Mouse (Mus musculus): ENCODE measurements around the gene Raet1e. TPM values are rescaled to one million over a fixed set of nuclear protein-coding genes. Genes with fewer than 3 reads are reported as not detected.
A peak's percentile ranks its signal among the peaks of the same experiment; 100 is the strongest.
"Not testable (repeated sequence)": the region's sequence is repeated elsewhere in the genome, so short reads cannot be mapped to it uniquely, and the experiment has no call there.

The Raet1e gene
- total and polyA plus RNA-seq, 3 experiments = 0.64 to 1.2 (median 0.85) TPM

- Histone ChIP-seq H3K9ac (ENCODE audit: insufficient read depth, low read depth) (no peak overlapping the region), H3K4me2 (ENCODE audit: insufficient read depth, low read depth, poor library complexity, severe bottlenecking) (no peak overlapping the region), H3K27ac (ENCODE audit: insufficient read depth, low read depth) (no peak overlapping the region), H3K4me3 (replicated peaks in 1 of 3; ENCODE audit: low read depth in 2 of 3, low read length in 2 of 3, poor library complexity in 1 of 3) (no peak overlapping the region), H3K79me2 (replicated peaks; ENCODE audit: control insufficient read depth, extremely low read depth, insufficient read depth, poor library complexity, severe bottlenecking) (no peaks in the 10 kb centered on the region), H3K27me3 (replicated peaks) (peaks cover 8% of the 10 kb centered on the region), H3K4me1 (ENCODE audit: control insufficient read depth in 1 of 2, insufficient read depth in 2 of 2) (no peaks in the 10 kb centered on the region), H3K36me3 (replicated peaks in 1 of 2; ENCODE audit: control insufficient read depth in 1 of 2, insufficient read depth in 1 of 2, low read length in 1 of 2) (no peaks in the 10 kb centered on the region), H3K9me3 (replicated peaks; ENCODE audit: low read length) (no peaks in the 10 kb centered on the region)
- DNase-seq (ENCODE audit: extremely low read depth) = no peak
- TF ChIP-seq E2F4 (IDR thresholded peaks at IDR 0.05; ENCODE audit: insufficient replicate concordance, low read depth, low read length) (no peak), CHD2 (IDR thresholded peaks at IDR 0.05; ENCODE audit: low read length) (no peak), SIN3A (IDR thresholded peaks at IDR 0.05; ENCODE audit: low read length) (no peak), BHLHE40 (IDR thresholded peaks at IDR 0.05; ENCODE audit: low read depth, low read length) (no peak), ETS1 (conservative IDR thresholded peaks at IDR 0.05; ENCODE audit: low read depth, low read length) (no peak), IRF4 (IDR thresholded peaks at IDR 0.05; ENCODE audit: low read depth, low read length) (no peak), ZKSCAN1 (IDR thresholded peaks at IDR 0.05; ENCODE audit: borderline replicate concordance, low read depth, low read length) (no peak), RCOR1 (conservative IDR thresholded peaks at IDR 0.05; ENCODE audit: low read depth, low read length) (no peak), TBP (conservative IDR thresholded peaks at IDR 0.05; ENCODE audit: low read depth, low read length) (no peak), POLR2AphosphoS2 (IDR thresholded peaks at IDR 0.05; ENCODE audit: low read depth, low read length) (no peak)
- dilution Hi-C loops (cut with MboI; ENCODE audit: extremely low pct_ligation_motif_present, extremely low pct_unique_long_range_greater_than_20kb, low sequenced_read_pairs) = no loop called here
- in situ Hi-C loops (cut with MboI; ENCODE audit: low pct_ligation_motif_present, low pct_unique_long_range_greater_than_20kb, low sequenced_read_pairs) = no loop called here
These were observed 777 bp downstream of the Raet1e start for GRCm38 (mm10) chr10:22159131-22159561.

GRCm38 (mm10) chr10:22159581-22160140, 1.3 kb downstream of the Raet1e start:
- Histone ChIP-seq H3K79me2 (replicated peaks; ENCODE audit: control insufficient read depth, extremely low read depth, insufficient read depth, poor library complexity, severe bottlenecking) (no peaks in the 10 kb centered on the region), H3K4me3 (replicated peaks in 1 of 3; ENCODE audit: low read depth in 2 of 3, low read length in 2 of 3, poor library complexity in 1 of 3) (no peak overlapping the region), H3K27me3 (replicated peaks) (peaks cover 8% of the 10 kb centered on the region), H3K9ac (ENCODE audit: insufficient read depth, low read depth) (no peak overlapping the region), H3K27ac (ENCODE audit: insufficient read depth, low read depth) (no peak overlapping the region), H3K4me1 (ENCODE audit: control insufficient read depth in 1 of 2, insufficient read depth in 2 of 2) (no peaks in the 10 kb centered on the region), H3K36me3 (replicated peaks in 1 of 2; ENCODE audit: control insufficient read depth in 1 of 2, insufficient read depth in 1 of 2, low read length in 1 of 2) (no peaks in the 10 kb centered on the region), H3K9me3 (replicated peaks; ENCODE audit: low read length) (no peaks in the 10 kb centered on the region), H3K4me2 (ENCODE audit: insufficient read depth, low read depth, poor library complexity, severe bottlenecking) (no peak overlapping the region)
- dilution Hi-C loops (cut with MboI; ENCODE audit: extremely low pct_ligation_motif_present, extremely low pct_unique_long_range_greater_than_20kb, low sequenced_read_pairs) (no loop called here), in situ Hi-C loops (cut with MboI; ENCODE audit: low pct_ligation_motif_present, low pct_unique_long_range_greater_than_20kb, low sequenced_read_pairs) (no loop called here)
- TF ChIP-seq MXI1 (IDR thresholded peaks at IDR 0.05; ENCODE audit: low read depth, low read length) = no peak
- no peak for DNase-seq (ENCODE audit: extremely low read depth)

GRCm38 (mm10) chr10:22163279-22163678, 4.9 kb downstream of the Raet1e start:
- dilution Hi-C loops (cut with MboI; ENCODE audit: extremely low pct_ligation_motif_present, extremely low pct_unique_long_range_greater_than_20kb, low sequenced_read_pairs); in situ Hi-C loops (cut with MboI; ENCODE audit: low pct_ligation_motif_present, low pct_unique_long_range_greater_than_20kb, low sequenced_read_pairs); H3K79me2 ChIP-seq (replicated peaks; ENCODE audit: control insufficient read depth, extremely low read depth, insufficient read depth, poor library complexity, severe bottlenecking); H3K27ac ChIP-seq (ENCODE audit: insufficient read depth, low read depth); H3K9ac ChIP-seq (ENCODE audit: insufficient read depth, low read depth); DNase-seq (ENCODE audit: extremely low read depth); H3K9me3 ChIP-seq (replicated peaks; ENCODE audit: low read length); H3K4me1 ChIP-seq (ENCODE audit: control insufficient read depth in 1 of 2, insufficient read depth in 2 of 2); H3K27me3 ChIP-seq (replicated peaks); H3K4me3 ChIP-seq (replicated peaks in 1 of 3; ENCODE audit: low read depth in 2 of 3, low read length in 2 of 3, poor library complexity in 1 of 3); H3K36me3 ChIP-seq (replicated peaks in 1 of 2; ENCODE audit: control insufficient read depth in 1 of 2, insufficient read depth in 1 of 2, low read length in 1 of 2): not testable (repeated sequence)
- H3K4me2 ChIP-seq (ENCODE audit: insufficient read depth, low read depth, poor library complexity, severe bottlenecking) = peak overlapping the region; percentile 50; the same call in 1 of the 2 replicates

Data from CH12.LX (cell line).